Mouse (Mus musculus) cerebellum, postnatal 10 days (tissue): ENCODE results near the gene Cdyl.
A peak's percentile ranks its signal among the peaks of the same experiment; 100 is the strongest.

Source experiments
- DNase-seq, 2 experiments: peaks; one replicate each; pipeline ENCODE4 v3.0.0; 2021; ENCODE audit warnings: mixed read lengths in 2 of 2

Cdyl gene

GRCm38 (mm10) chr13:35848694-35849093, 189.1 kb downstream of the Cdyl start:
- peak; percentile 57 to 68 for DNase-seq

GRCm38 (mm10) chr13:35851581-35851980, 191.9 kb downstream of the Cdyl start:
- peak; percentile 26 to 40 for DNase-seq

DNA sequence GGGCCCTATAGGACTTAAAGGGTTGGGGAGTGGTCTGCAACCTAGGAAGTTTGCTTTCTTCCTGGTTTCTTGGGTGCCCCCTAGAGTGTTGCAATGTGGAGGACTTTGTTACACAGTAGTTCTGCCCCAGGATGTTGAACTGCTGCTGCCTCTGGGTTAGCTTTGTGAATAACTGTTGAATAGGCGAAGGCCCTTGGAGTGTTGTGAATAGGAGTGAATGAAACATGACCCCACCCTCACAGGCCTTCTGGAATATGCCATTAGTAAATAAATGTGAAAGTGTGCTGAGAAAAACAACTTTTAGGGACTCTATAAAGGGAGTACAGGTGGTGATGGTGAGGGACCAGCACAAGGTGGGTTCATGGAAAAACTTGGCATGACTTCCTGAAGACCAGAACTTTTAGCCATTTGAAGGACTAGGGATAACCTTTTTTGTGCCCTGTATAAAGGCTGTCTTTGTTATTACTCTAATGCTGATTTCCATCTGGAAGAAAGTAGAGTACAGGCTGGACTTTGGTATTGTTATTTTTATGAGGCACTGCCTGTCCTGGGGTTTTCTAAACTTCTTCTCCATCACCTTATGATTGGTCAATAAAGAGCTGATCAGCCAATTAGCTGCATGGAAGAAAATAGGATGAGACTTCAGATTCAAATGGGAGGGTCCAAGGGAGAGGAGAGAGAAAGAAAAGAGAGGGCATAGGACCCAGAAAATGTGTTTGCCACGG, 193.4 kb downstream of the Cdyl start:
- no peak for DNase-seq

DNA sequence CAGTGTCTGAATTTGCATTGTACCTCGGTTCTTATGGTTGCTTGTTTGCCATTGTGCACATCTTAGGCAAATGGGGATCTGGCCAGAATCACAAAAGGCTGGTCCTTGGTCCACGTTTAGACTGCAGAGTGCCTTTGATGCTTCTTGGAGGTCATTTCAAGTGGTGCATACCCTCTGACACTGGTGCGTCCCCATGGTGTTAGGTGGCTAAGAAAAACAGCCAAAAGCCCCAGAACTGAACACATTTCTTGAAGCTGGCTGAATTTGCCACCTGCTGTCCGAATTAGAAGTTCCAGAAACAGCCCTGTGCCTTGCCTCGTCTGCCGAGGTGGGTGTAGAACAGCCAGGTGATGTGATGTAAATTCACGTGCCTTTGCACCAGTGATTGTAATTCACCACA, 197.9 kb downstream of the Cdyl start:
- no peak for DNase-seq

GRCm38 (mm10) chr13:35860916-35861315, 201.3 kb downstream of the Cdyl start:
- peak in 1 of 2 experiments; percentile 36 for DNase-seq

GRCm38 (mm10) chr13:35870659-35871058, 211.0 kb downstream of the Cdyl start:
- DNase-seq, result no peak

- DNase-seq, result no peak
Measured at GRCm38 (mm10) chr13:35871107-35871506, 211.5 kb downstream of the Cdyl start.

DNA sequence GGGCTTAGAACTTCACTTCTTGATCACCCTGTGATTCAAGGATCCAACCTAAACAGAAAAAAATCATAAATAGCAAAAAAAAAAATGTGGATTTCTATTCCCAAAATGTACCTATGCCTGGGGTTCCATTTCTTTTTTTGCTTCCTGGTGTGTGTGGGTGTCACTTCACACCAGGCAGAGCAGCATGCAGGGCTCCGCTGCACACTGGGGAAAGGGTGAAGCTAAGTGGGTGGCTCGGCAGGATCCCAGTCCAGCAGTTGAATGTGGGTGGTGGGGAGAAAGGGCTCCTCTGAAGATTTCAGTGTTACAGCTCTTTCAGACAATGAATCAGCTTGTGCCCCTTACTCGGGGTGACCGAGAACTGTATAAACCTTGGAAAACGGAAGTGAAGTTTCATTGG, 215.8 kb downstream of the Cdyl start:
- no peak for DNase-seq

DNA sequence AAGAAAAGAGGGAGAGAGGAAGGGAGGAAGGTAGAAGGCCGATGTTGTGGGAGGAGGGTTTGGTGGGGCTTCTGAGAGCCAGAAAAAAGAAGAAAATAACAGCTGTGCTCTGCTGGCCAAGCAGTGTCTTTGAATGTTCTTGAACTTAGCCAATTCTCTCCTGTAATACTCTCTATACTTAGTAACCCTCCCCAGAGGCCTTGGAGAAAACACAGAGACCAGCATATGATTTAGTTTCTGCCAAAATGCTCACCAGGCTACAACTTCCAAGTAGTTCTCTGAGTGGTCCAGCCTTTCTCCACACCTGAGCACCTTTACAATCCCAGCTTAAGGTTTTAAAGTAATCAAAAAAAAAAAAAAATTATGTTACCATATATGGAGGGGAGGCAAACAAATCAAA, 218.6 kb downstream of the Cdyl start:
- no peak for DNase-seq

- peak in 1 of 2 experiments; percentile 8 for DNase-seq
Measured at GRCm38 (mm10) chr13:35879068-35879467, 219.4 kb downstream of the Cdyl start.

- no peak for DNase-seq
Measured at GRCm38 (mm10) chr13:35879519-35879918, 219.9 kb downstream of the Cdyl start.

DNA sequence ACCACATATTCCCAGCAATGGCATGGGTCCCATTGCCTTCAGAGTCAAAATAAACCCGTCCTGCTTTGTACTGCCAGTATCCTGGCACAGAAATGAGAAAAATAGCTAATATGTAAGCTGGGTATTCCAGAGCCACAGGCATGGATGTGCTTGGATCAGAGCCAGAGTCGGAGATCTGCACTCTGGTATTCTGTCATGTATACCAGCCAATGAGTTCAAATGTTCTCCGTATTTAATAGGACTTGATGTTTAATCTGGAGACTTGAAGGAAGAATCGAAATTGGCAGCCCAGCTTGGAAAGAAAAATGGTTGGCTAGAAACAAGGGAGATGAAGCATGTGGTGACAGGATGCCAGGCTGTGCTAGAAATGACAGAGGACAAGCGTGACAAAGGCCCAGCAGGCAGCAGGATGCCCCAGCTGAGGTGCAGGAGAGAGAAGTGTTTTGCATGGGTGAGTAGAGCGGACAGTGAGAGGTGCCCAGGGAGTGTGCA, 221.0 kb downstream of the Cdyl start:
- DNase-seq, result peak; percentile 77 to 84

- peak; percentile 66 to 69 for DNase-seq
Measured at GRCm38 (mm10) chr13:35886121-35886725, 226.6 kb downstream of the Cdyl start.

GRCm38 (mm10) chr13:35892866-35893265, 233.2 kb downstream of the Cdyl start:
- no peak for DNase-seq

- peak; percentile 24 to 32 for DNase-seq
Measured at GRCm38 (mm10) chr13:35905378-35905777, 245.7 kb downstream of the Cdyl start.

- peak; percentile 93 to 95 for DNase-seq
Measured at GRCm38 (mm10) chr13:35905879-35906481, 246.3 kb downstream of the Cdyl start, which contains the start of gene Rpp40. TSS of gene Rpp40 (minus strand) at chr13:35906359.

DNA sequence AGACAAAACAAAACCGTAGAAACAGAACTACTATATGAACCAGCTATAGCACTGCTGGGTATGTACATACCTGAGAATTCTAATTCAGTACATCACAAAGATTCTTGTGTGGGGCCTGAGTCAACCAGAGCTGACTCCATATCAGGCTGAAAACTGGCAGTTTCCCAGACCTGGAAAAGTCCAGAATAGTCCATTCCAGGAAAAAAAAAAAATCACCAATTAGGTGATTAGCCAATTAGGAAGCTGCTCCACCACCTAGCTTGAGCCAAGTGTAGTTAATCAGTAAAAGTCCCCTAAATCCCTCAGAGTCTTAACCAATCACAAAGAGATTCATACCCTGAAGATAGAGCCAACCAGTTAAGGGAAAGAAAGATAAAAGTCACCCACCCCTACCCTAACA, 251.8 kb downstream of the Cdyl start:
- DNase-seq, result no peak
